Mouse (Mus musculus): ENCODE measurements around the gene Brf1. TPM values are rescaled to one million over a fixed set of nuclear protein-coding genes. Genes with fewer than 3 reads are reported as not detected.

Brf1 gene
- polyA plus RNA-seq, 1 experiment from 2014 or later, result 41.6 TPM

GRCm38 (mm10) chr12:112951150-112951842, 49.2 kb downstream of the Brf1 start:
- H3K4me1 ChIP-seq (ENCODE audit: control insufficient read depth, insufficient read depth, low read length), result peaks cover 20% of the 10 kb centered on the region
- no peaks in the 10 kb centered on the region for H3K36me3 ChIP-seq (ENCODE audit: control insufficient read depth, insufficient read depth, low read length)
- peak overlapping the region; percentile 50; the same call in 1 of the 2 replicates for H3K27ac ChIP-seq (ENCODE audit: low read length)
- H3K4me2 ChIP-seq (ENCODE audit: low read depth, low read length), result no peak overlapping the region
- H3K9ac ChIP-seq (ENCODE audit: low read depth, low read length), result peak overlapping the region; percentile 74; the same call in 1 of the 2 replicates
- 19% methylated on average over 7 of the region's 7 CpGs for WGBS
- ATAC-seq, result no peak
- no peaks in the 10 kb centered on the region for H3K27me3 ChIP-seq (replicated peaks; ENCODE audit: control insufficient read depth, insufficient read depth, low read length)
- no peaks in the 10 kb centered on the region for H3K9me3 ChIP-seq (ENCODE audit: control insufficient read depth, low read length)
- no peak overlapping the region for H3K4me3 ChIP-seq (ENCODE audit: low read length)

- peak overlapping the region; percentile 74 for H3K9ac ChIP-seq (ENCODE audit: low read depth, low read length)
- WGBS, result 4% methylated on average over 6 of the region's 6 CpGs
These were observed 49.8 kb downstream of the Brf1 start for GRCm38 (mm10) chr12:112950761-112951129.

GRCm38 (mm10) chr12:112950040-112950760, 50.3 kb downstream of the Brf1 start:
- Histone ChIP-seq H3K4me2 (ENCODE audit: low read depth, low read length) (peak overlapping the region; percentile 94), H3K27me3 (replicated peaks; ENCODE audit: control insufficient read depth, insufficient read depth, low read length) (no peaks in the 10 kb centered on the region), H3K4me3 (ENCODE audit: low read length) (peak overlapping the region; percentile 64), H3K9me3 (ENCODE audit: control insufficient read depth, low read length) (no peaks in the 10 kb centered on the region), H3K36me3 (ENCODE audit: control insufficient read depth, insufficient read depth, low read length) (no peaks in the 10 kb centered on the region), H3K9ac (ENCODE audit: low read depth, low read length) (peak overlapping the region; percentile 74), H3K4me1 (ENCODE audit: control insufficient read depth, insufficient read depth, low read length) (peaks cover 20% of the 10 kb centered on the region), H3K27ac (ENCODE audit: low read length) (peak overlapping the region; percentile 58)
- ATAC-seq, result peak; percentile 75
- under 1% methylated on average over 56 of the region's 58 CpGs for WGBS

More at GRCm38 (mm10) chr12:112950761-112951129, 49.8 kb downstream of the Brf1 start:
- Histone ChIP-seq H3K4me1 (ENCODE audit: control insufficient read depth, insufficient read depth, low read length) (peaks cover 20% of the 10 kb centered on the region), H3K36me3 (ENCODE audit: control insufficient read depth, insufficient read depth, low read length) (no peaks in the 10 kb centered on the region), H3K27ac (ENCODE audit: low read length) (peak overlapping the region; percentile 50), H3K4me3 (ENCODE audit: low read length) (peak overlapping the region; percentile 64), H3K27me3 (replicated peaks; ENCODE audit: control insufficient read depth, insufficient read depth, low read length) (no peaks in the 10 kb centered on the region), H3K4me2 (ENCODE audit: low read depth, low read length) (peak overlapping the region; percentile 94), H3K9me3 (ENCODE audit: control insufficient read depth, low read length) (no peaks in the 10 kb centered on the region)
- ATAC-seq, result 0 out of 2 replicates have a peak, but pooled peaks have one; percentile 5

- no peak for ATAC-seq
- Histone ChIP-seq H3K36me3 (ENCODE audit: control insufficient read depth, insufficient read depth, low read length) (no peaks in the 10 kb centered on the region), H3K4me2 (ENCODE audit: low read depth, low read length) (no peak overlapping the region), H3K4me1 (ENCODE audit: control insufficient read depth, insufficient read depth, low read length) (peaks cover 11% of the 10 kb centered on the region), H3K9ac (ENCODE audit: low read depth, low read length) (no peak overlapping the region), H3K4me3 (ENCODE audit: low read length) (no peak overlapping the region), H3K27ac (ENCODE audit: low read length) (0 out of 2 replicates have a peak overlapping the region, but pooled peaks have one; percentile 33), H3K27me3 (replicated peaks; ENCODE audit: control insufficient read depth, insufficient read depth, low read length) (no peaks in the 10 kb centered on the region), H3K9me3 (ENCODE audit: control insufficient read depth, low read length) (no peaks in the 10 kb centered on the region)
- 28% methylated on average over 4 of the region's 4 CpGs for WGBS
These were observed 53.2 kb downstream of the Brf1 start for GRCm38 (mm10) chr12:112947307-112947706.

GRCm38 (mm10) chr12:112943669-112944068, 56.8 kb downstream of the Brf1 start:
- Histone ChIP-seq H3K36me3 (ENCODE audit: control insufficient read depth, insufficient read depth, low read length) (no peaks in the 10 kb centered on the region), H3K27ac (ENCODE audit: low read length) (no peak overlapping the region), H3K9ac (ENCODE audit: low read depth, low read length) (no peak overlapping the region), H3K4me3 (ENCODE audit: low read length) (no peak overlapping the region), H3K4me1 (ENCODE audit: control insufficient read depth, insufficient read depth, low read length) (peaks cover 18% of the 10 kb centered on the region), H3K9me3 (ENCODE audit: control insufficient read depth, low read length) (no peaks in the 10 kb centered on the region), H3K27me3 (replicated peaks; ENCODE audit: control insufficient read depth, insufficient read depth, low read length) (no peaks in the 10 kb centered on the region), H3K4me2 (ENCODE audit: low read depth, low read length) (no peak overlapping the region)
- 80% methylated on average over 2 of the region's 2 CpGs for WGBS
- ATAC-seq, result no peak

GRCm38 (mm10) chr12:112941776-112942713, 58.5 kb downstream of the Brf1 start, which contains the start of gene Nudt14:
Gene Nudt14, minus strand, starts transcription at chr12:112942124.
- no peaks in the 10 kb centered on the region for H3K27me3 ChIP-seq (replicated peaks; ENCODE audit: control insufficient read depth, insufficient read depth, low read length)
- 2% methylated on average over 57 of the region's 58 CpGs for WGBS
- no peaks in the 10 kb centered on the region for H3K9me3 ChIP-seq (ENCODE audit: control insufficient read depth, low read length)
- H3K36me3 ChIP-seq (ENCODE audit: control insufficient read depth, insufficient read depth, low read length), result no peaks in the 10 kb centered on the region
- peak within 1 kb of the TSS; percentile 81 for H3K27ac ChIP-seq (ENCODE audit: low read length)
- peak within 1 kb of the TSS; percentile 75 for H3K4me3 ChIP-seq (ENCODE audit: low read length)
- peak; percentile 92 for ATAC-seq
- peak within 1 kb of the TSS; percentile 84 for H3K9ac ChIP-seq (ENCODE audit: low read depth, low read length)
- peaks cover 24% of the 10 kb centered on the region for H3K4me1 ChIP-seq (ENCODE audit: control insufficient read depth, insufficient read depth, low read length)
- peak within 1 kb of the TSS; percentile 81 for H3K4me2 ChIP-seq (ENCODE audit: low read depth, low read length)

- peak; percentile 16 for ATAC-seq
These were observed 59.2 kb downstream of the Brf1 start for GRCm38 (mm10) chr12:112941156-112941775.

GRCm38 (mm10) chr12:112940710-112941109, 59.8 kb downstream of the Brf1 start:
- no peaks in the 10 kb centered on the region for H3K27me3 ChIP-seq (replicated peaks; ENCODE audit: control insufficient read depth, insufficient read depth, low read length)
- no peak overlapping the region for H3K4me3 ChIP-seq (ENCODE audit: low read length)
- 79% methylated on average over 9 of the region's 9 CpGs for WGBS
- H3K4me1 ChIP-seq (ENCODE audit: control insufficient read depth, insufficient read depth, low read length), result peaks cover 24% of the 10 kb centered on the region
- no peaks in the 10 kb centered on the region for H3K36me3 ChIP-seq (ENCODE audit: control insufficient read depth, insufficient read depth, low read length)
- 0 out of 2 replicates have a peak overlapping the region, but pooled peaks have one; percentile 84 for H3K9ac ChIP-seq (ENCODE audit: low read depth, low read length)
- no peak for ATAC-seq
- H3K4me2 ChIP-seq (ENCODE audit: low read depth, low read length), result peak overlapping the region; percentile 81; the same call in 1 of the 2 replicates
- no peaks in the 10 kb centered on the region for H3K9me3 ChIP-seq (ENCODE audit: control insufficient read depth, low read length)
- H3K27ac ChIP-seq (ENCODE audit: low read length), result no peak overlapping the region

More at GRCm38 (mm10) chr12:112941156-112941775, 59.2 kb downstream of the Brf1 start:
- WGBS, result 35% methylated on average over 10 of the region's 10 CpGs
- Histone ChIP-seq H3K4me2 (ENCODE audit: low read depth, low read length) (peak overlapping the region; percentile 81), H3K27ac (ENCODE audit: low read length) (peak overlapping the region; percentile 81), H3K27me3 (replicated peaks; ENCODE audit: control insufficient read depth, insufficient read depth, low read length) (no peaks in the 10 kb centered on the region), H3K9ac (ENCODE audit: low read depth, low read length) (peak overlapping the region; percentile 84), H3K9me3 (ENCODE audit: control insufficient read depth, low read length) (no peaks in the 10 kb centered on the region), H3K4me1 (ENCODE audit: control insufficient read depth, insufficient read depth, low read length) (peaks cover 24% of the 10 kb centered on the region), H3K4me3 (ENCODE audit: low read length) (peak overlapping the region; percentile 75), H3K36me3 (ENCODE audit: control insufficient read depth, insufficient read depth, low read length) (no peaks in the 10 kb centered on the region)
